Mouse (Mus musculus) urinary bladder, postnatal 4 days (tissue): ENCODE results near the gene Tysnd1.

ENCODE experiments used
- DNase-seq, 2 experiments: peaks; one replicate each; pipeline ENCODE4 v3.0.0; 2021 to 2022; ENCODE audit warnings: low spot score in 2 of 2

The Tysnd1 gene

GRCm38 (mm10) chr10:61694870-61695670 lies at the start of gene Tysnd1:
Tysnd1 (plus strand) TSS chr10:61695514.
- peak; percentile 95 to 98 for DNase-seq

- no peak for DNase-seq
These were observed 48.8 kb upstream of the Tysnd1 start for GRCm38 (mm10) chr10:61646557-61646956.

- peak; percentile 81 to 83 for DNase-seq
These were observed 47.3 kb upstream of the Tysnd1 start, which contains the start of gene Ppa1 for GRCm38 (mm10) chr10:61647790-61648736. Ppa1 (plus strand) TSS chr10:61648552.

- DNase-seq: no peak
These were observed 46.3 kb upstream of the Tysnd1 start for GRCm38 (mm10) chr10:61648737-61649645.

- no peak for DNase-seq
These were observed 41.2 kb upstream of the Tysnd1 start for GRCm38 (mm10) chr10:61654105-61654504.

- no peak for DNase-seq
These were observed 40.6 kb upstream of the Tysnd1 start for GRCm38 (mm10) chr10:61654691-61655090.

GRCm38 (mm10) chr10:61655188-61655587 lies 40.1 kb upstream of the Tysnd1 start:
- DNase-seq: no peak

GRCm38 (mm10) chr10:61656928-61657882 lies 38.1 kb upstream of the Tysnd1 start:
- DNase-seq: no peak

GRCm38 (mm10) chr10:61657985-61658384 lies 37.3 kb upstream of the Tysnd1 start:
- DNase-seq: no peak

GRCm38 (mm10) chr10:61661887-61662286 lies 33.4 kb upstream of the Tysnd1 start:
- DNase-seq: no peak

GRCm38 (mm10) chr10:61662391-61662988 lies 32.8 kb upstream of the Tysnd1 start:
- DNase-seq: no peak

GRCm38 (mm10) chr10:61665111-61665510 lies 30.2 kb upstream of the Tysnd1 start:
- DNase-seq: no peak

GRCm38 (mm10) chr10:61665651-61666050 lies 29.7 kb upstream of the Tysnd1 start:
- DNase-seq: no peak

GRCm38 (mm10) chr10:61669289-61669688 lies 26.0 kb upstream of the Tysnd1 start:
- no peak for DNase-seq

GRCm38 (mm10) chr10:61669896-61670295 lies 25.4 kb upstream of the Tysnd1 start:
- no peak for DNase-seq

GRCm38 (mm10) chr10:61670758-61671157 lies 24.6 kb upstream of the Tysnd1 start:
- no peak for DNase-seq

GRCm38 (mm10) chr10:61675935-61676334 lies 19.4 kb upstream of the Tysnd1 start:
- DNase-seq: no peak

GRCm38 (mm10) chr10:61679545-61679944 lies 15.8 kb upstream of the Tysnd1 start:
- no peak for DNase-seq

- DNase-seq: peak; percentile 98
These were observed 15.1 kb upstream of the Tysnd1 start, which contains the start of gene Sar1a for GRCm38 (mm10) chr10:61680015-61680913. Sar1a (plus strand) TSS chr10:61680299.
